Mouse (Mus musculus): ENCODE data around the gene Zfp87. TPM values are rescaled to one million over a fixed set of nuclear protein-coding genes. Genes with fewer than 3 reads are reported as not detected.

Gene Zfp87
- 54.5 TPM for polyA plus RNA-seq (2017; shearing (Covaris generic))

GRCm38 (mm10) chr13:67525753-67526410 is at the start of gene Zfp87, which contains the start of gene Gm26965:
Zfp87 (minus strand) TSS chr13:67526177.
Gm26965 (minus strand) TSS chr13:67526151.

DNA sequence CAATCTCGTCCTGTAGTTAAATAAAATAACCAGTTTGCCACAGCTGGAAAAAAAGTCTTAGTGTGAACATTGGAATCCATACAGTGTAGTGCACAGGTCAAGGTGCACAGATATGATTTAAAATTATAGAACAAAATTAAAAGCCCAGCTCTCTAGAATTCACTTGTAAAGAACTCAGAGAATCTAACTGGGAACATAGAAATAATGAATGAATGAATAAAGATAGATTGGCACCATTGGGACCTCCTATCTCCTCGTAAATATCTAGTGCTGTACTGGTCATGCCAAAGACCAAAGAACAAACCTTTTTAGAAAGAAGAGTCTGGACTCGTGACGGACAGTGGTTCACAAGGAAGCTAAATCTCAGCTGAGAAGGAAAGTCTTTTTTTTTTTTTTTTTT is 27.8 kb upstream of the Zfp87 start, which contains the start of gene Zfp748:
Gene Zfp748 (minus strand): TSS at position 101 of the 400 bp plus-strand sequence.

GRCm38 (mm10) chr13:67500084-67500719 is 25.8 kb downstream of the Zfp87 start, which contains the start of gene Zfp58:
Zfp58 (minus strand) TSS chr13:67500555.

GRCm38 (mm10) chr13:67483625-67484423 is 42.2 kb downstream of the Zfp87 start, which contains the start of gene Zfp874b:
Zfp874b (minus strand) TSS chr13:67484258.

Other genes starting within 250 kb of the Zfp87 start
- gene Zfp458, start 247.7 kb downstream of the Zfp87 start, polyA plus RNA-seq (2017; shearing (Covaris generic)): 3.5 TPM
- 0.38 TPM for gene Zfp457, start 219.7 kb downstream of the Zfp87 start, polyA plus RNA-seq (2017; shearing (Covaris generic))
- gene Zfp595, start 193.6 kb downstream of the Zfp87 start, polyA plus RNA-seq (2017; shearing (Covaris generic)): 7.6 TPM
- 4.0 TPM for gene Gm28044, start 165.6 kb downstream of the Zfp87 start, polyA plus RNA-seq (2017; shearing (Covaris generic))
- 2.8 TPM for gene Zfp953, start 165.6 kb downstream of the Zfp87 start, polyA plus RNA-seq (2017; shearing (Covaris generic))
- gene Gm28041, start 150.4 kb downstream of the Zfp87 start, polyA plus RNA-seq (2017; shearing (Covaris generic)): not detected
- 9.1 TPM for gene Zfp456, start 150.4 kb downstream of the Zfp87 start, polyA plus RNA-seq (2017; shearing (Covaris generic))
- gene Zfp429, start 126.4 kb downstream of the Zfp87 start, polyA plus RNA-seq (2017; shearing (Covaris generic)): 26.4 TPM
- 6.4 TPM for gene Zfp459, start 104.8 kb downstream of the Zfp87 start, polyA plus RNA-seq (2017; shearing (Covaris generic))
- 21.9 TPM for gene Zfp874a, start 74.6 kb downstream of the Zfp87 start, polyA plus RNA-seq (2017; shearing (Covaris generic))
- gene Zfp874b, start 41.9 kb downstream of the Zfp87 start, polyA plus RNA-seq (2017; shearing (Covaris generic)): 13.6 TPM
- gene Zfp58, start 25.6 kb downstream of the Zfp87 start, polyA plus RNA-seq (2017; shearing (Covaris generic)): 19.7 TPM
- gene Gm26965, start within 50 bp of the Zfp87 start, polyA plus RNA-seq (2017; shearing (Covaris generic)): not detected
- gene Zfp748, start 27.7 kb upstream of the Zfp87 start, polyA plus RNA-seq (2017; shearing (Covaris generic)): 22.5 TPM
- 8.4 TPM for gene Zfp729b, start 83.5 kb upstream of the Zfp87 start, polyA plus RNA-seq (2017; shearing (Covaris generic))
- 5.3 TPM for gene Gm49345, start 111.6 kb upstream of the Zfp87 start, polyA plus RNA-seq (2017; shearing (Covaris generic))
- gene Zfp729a, start 111.6 kb upstream of the Zfp87 start, polyA plus RNA-seq (2017; shearing (Covaris generic)): 11.5 TPM
- 24.9 TPM for gene Zfp738, start 160.9 kb upstream of the Zfp87 start, polyA plus RNA-seq (2017; shearing (Covaris generic))
- gene Zfp65, start 203.0 kb upstream of the Zfp87 start, polyA plus RNA-seq (2017; shearing (Covaris generic)): 11.0 TPM
- 10.3 TPM for gene Zfp85, start 229.1 kb upstream of the Zfp87 start, polyA plus RNA-seq (2017; shearing (Covaris generic))